Mouse (Mus musculus) kidney, adult 2 months (tissue): ENCODE measurements at regions not wholly inside any gene's neighbourhood (a gene's known extent, or its start where the extent isn't known, plus 50 kb on each side); places are given as distances from the start of the nearest gene placed in this dataset.

Experiments used
- CTCF ChIP-seq: fragments of 200-500 bp; conservative IDR thresholded peaks from 2 replicates; pipeline ENCODE4 v1.5.1; 2011; ENCODE audit warnings: low read depth, mild to moderate bottlenecking, control low read depth, low read length, moderate library complexity, mixed read lengths; ENCODE audit not compliant: insufficient read depth, insufficient read length
- POLR2A ChIP-seq: fragments of 200-500 bp; IDR thresholded peaks from one replicate; pipeline ENCODE4 v1.6.1; 2011; ENCODE audit warnings: low read depth, low read length, control low read depth

DNA sequence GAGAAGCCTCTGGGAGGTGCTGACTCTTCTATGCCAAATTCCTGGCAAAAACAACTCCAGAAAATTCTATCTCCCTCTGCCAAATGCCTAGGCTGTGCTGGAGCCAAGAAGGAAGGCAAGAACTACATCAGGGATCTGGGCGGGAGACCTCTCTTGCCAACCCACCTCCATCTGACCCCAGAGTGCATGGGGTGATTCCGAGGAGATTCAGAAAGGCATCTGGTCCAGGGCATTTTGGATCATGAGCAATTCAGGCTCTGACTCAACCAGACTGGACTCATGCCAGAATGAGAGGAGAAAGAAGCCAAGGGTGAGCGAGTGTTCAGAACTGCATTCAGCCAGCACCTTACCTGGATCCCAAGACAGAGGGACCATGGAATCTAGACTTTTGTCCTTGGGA lies 137.0 kb upstream of the Ube2e1 start:
- no peak for TF ChIP-seq POLR2A
- no peak for TF ChIP-seq CTCF
